Mouse (Mus musculus) heart, embryonic 13.5 days (tissue): ENCODE measurements around the gene Ugcg. TPM values are rescaled to one million over a fixed set of nuclear protein-coding genes. Genes with fewer than 3 reads are reported as not detected.
A peak's percentile ranks its signal among the peaks of the same experiment; 100 is the strongest.

Experiments
- ATAC-seq: fragments of 200-750 bp; cut with Nextera tagmentation; 2 replicates; pipeline ENCODE4 v1.8.0; 2017; ENCODE audit warnings: moderate TSS enrichment; ENCODE audit not compliant: insufficient number of reproducible peaks, low FRiP score, low TSS enrichment; ENCODE audit errors: extremely low read depth
- H3K27ac ChIP-seq: fragments of 300-500 bp; sonication (generic); replicated peaks from 2 replicates; pipeline ENCODE4 v1.5.1; 2015; ENCODE audit warnings: moderate library complexity, mild to moderate bottlenecking, inconsistent platforms
- H3K27me3 ChIP-seq: fragments of 300-500 bp; sonication (generic); replicated peaks from 2 replicates; pipeline ENCODE4 v1.6.1; 2015; ENCODE audit warnings: mild to moderate bottlenecking, inconsistent platforms
- H3K36me3 ChIP-seq: fragments of 300-500 bp; sonication (generic); 2 replicates; pipeline ENCODE4 v1.6.1; 2015; ENCODE audit warnings: mild to moderate bottlenecking, inconsistent platforms
- H3K4me1 ChIP-seq: fragments of 300-500 bp; sonication (generic); 2 replicates; pipeline ENCODE4 v1.6.1; 2015; ENCODE audit warnings: inconsistent platforms
- H3K4me2 ChIP-seq: fragments of 300-500 bp; sonication (generic); 2 replicates; pipeline ENCODE4 v1.6.1; 2015; ENCODE audit warnings: inconsistent platforms, mild to moderate bottlenecking, moderate library complexity
- H3K4me3 ChIP-seq: fragments of 300-500 bp; sonication (generic); 2 replicates; pipeline ENCODE4 v1.5.1; 2015; ENCODE audit warnings: moderate library complexity, mild to moderate bottlenecking, inconsistent platforms
- H3K9ac ChIP-seq: fragments of 300-500 bp; sonication (generic); 2 replicates; pipeline ENCODE4 v1.6.1; 2015; ENCODE audit warnings: inconsistent platforms, mild to moderate bottlenecking, moderate library complexity
- H3K9me3 ChIP-seq: fragments of 300-500 bp; sonication (generic); 2 replicates; pipeline ENCODE4 v1.6.1; 2016; ENCODE audit warnings: inconsistent platforms
- WGBS: fragments of 180-500 bp; shearing (Covaris S2); methylation state at CpG from one replicate; pipeline ENCODE4 v1.1.7; 2015; ENCODE audit warnings: mixed read lengths; 5-methylcytosine and 5-hydroxymethylcytosine counted together
- polyA plus RNA-seq: library from polyadenylated mRNA; unstranded; fragments of >200 nt; fragmentation: Nextera tagmentation; extraction: Ambion mirVana; gene quantifications from 2 replicates; pipeline ENCODE4 v1.2.1, GENCODE M21; 2015

Gene Ugcg
- polyA plus RNA-seq, 1 experiment from 2014 or later, result 6.9 TPM

DNA sequence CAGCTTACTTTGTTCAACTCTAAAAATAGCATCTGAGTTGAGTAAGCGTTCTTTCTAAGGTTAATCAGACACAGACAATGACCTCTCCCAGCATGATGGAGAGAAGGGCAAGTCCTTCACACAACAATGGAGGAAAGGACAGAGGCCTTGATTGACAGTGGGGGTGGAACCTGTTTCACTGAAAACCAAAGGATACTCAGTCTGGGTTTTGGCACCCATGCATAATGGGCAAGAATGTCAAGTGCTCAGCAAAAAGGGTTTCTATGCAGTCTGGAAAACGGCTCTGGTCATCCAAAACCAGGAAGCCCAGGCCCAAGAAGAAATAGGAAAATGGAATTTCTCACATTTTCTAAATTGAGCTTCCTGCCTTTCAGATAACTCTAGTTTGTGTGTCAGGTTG lies 16.4 kb upstream of the Ugcg start:
- Histone ChIP-seq H3K4me1 (peaks cover 23% of the 10 kb centered on the region), H3K36me3 (no peaks in the 10 kb centered on the region), H3K9ac (no peak overlapping the region), H3K27ac (no peak overlapping the region), H3K4me3 (no peak overlapping the region), H3K9me3 (no peaks in the 10 kb centered on the region), H3K27me3 (no peaks in the 10 kb centered on the region), H3K4me2 (no peak overlapping the region)
- 40% methylated on average over 2 of the region's 2 CpGs for WGBS
- ATAC-seq, result no peak

DNA sequence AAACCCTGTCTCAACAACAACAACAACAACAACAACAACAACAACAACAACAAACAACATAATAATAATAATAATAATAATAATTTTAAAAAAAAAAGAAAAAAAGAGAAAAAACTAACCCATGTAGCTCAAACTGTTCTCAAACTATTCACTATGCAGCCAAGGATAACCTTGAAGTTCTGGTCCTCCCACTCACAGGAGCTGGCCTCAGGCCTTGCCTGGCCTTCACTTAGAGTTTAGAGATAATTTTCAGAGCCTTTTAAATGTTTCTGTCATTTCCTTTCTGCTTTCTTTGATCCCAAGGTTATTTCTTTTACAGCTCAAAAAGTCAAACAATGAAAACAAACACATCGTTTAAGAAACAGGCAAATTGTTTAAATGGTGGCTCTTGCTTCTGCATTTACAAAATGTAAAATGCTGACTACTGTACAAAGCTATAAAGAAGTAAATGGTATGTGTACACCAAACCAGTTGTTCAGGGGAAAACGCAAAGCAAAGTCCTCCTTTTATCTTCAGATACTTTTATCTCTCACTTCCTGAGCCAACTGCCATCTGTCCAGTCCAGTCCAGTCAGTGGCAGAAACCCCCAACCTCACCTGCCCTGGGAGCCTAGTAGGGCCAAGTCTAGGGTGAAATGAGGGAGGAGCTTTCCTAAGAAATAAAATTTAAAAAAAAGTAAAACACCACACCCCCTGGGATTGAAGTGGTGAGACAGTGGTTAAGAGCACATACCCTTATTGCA lies 15.7 kb upstream of the Ugcg start:
- Histone ChIP-seq H3K27me3 (no peaks in the 10 kb centered on the region), H3K9me3 (no peaks in the 10 kb centered on the region), H3K4me2 (no peak overlapping the region), H3K4me3 (no peak overlapping the region), H3K4me1 (peaks cover 23% of the 10 kb centered on the region), H3K27ac (no peak overlapping the region), H3K9ac (no peak overlapping the region), H3K36me3 (no peaks in the 10 kb centered on the region)
- WGBS, result 46% methylated on average over 2 of the region's 2 CpGs
- ATAC-seq, result no peak

DNA sequence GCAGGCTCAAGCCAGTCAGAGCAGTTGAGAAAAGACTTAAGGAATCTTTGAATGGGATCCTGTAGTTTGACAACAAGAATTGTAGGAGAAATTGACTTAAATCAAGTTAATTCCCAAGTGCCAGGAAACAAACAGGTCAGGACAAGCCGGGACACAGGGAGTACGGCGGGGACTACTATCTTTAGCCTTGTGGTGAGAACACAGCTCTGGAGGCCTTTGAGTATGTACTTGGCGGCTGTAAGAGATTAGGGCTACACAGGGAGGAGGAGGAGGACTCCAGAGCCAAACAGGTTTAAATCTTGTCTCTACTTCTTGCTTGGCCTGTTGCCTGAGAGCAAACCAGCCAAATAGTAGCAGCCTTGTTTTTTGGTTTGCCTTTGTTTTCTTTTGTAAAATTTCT lies 14.1 kb upstream of the Ugcg start:
- H3K36me3 ChIP-seq, result no peaks in the 10 kb centered on the region
- H3K27me3 ChIP-seq, result 0 out of 2 replicates have a peak, but pooled peaks cover 3% of the 10 kb centered on the region
- peak; percentile 61; the same call in 1 of the 2 replicates for ATAC-seq
- WGBS, result 15% methylated on average over 4 of the region's 4 CpGs
- H3K4me1 ChIP-seq, result peaks cover 23% of the 10 kb centered on the region
- H3K4me3 ChIP-seq, result no peak overlapping the region
- H3K9ac ChIP-seq, result no peak overlapping the region
- 0 out of 2 replicates have a peak overlapping the region, but pooled peaks have one; percentile 11 for H3K4me2 ChIP-seq
- H3K9me3 ChIP-seq, result no peaks in the 10 kb centered on the region
- no peak overlapping the region; the same call in 1 of the 2 replicates for H3K27ac ChIP-seq

DNA sequence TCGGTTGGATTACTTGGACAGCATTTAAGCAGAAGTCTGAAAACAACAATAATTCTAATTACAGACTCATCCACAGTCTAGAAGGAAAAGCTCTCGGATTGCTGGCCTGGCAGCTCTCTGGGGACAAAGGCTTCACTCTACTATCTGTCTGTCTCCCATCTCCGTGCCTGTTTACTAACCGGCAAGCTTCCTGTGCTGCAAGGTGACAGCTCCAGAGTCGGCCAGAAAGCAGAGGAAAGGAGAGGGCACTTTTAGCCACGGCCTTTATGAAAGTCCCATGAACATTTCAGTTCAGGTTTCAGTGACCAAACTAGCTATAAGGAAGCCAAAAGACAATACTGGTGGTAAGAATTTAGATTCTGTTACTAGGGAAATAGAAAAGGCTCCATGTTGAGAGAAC lies 13.1 kb upstream of the Ugcg start:
- Histone ChIP-seq H3K36me3 (no peaks in the 10 kb centered on the region), H3K4me1 (peaks cover 23% of the 10 kb centered on the region), H3K27me3 (0 out of 2 replicates have a peak, but pooled peaks cover 3% of the 10 kb centered on the region), H3K4me3 (no peak overlapping the region), H3K9ac (no peak overlapping the region), H3K27ac (no peak overlapping the region), H3K4me2 (no peak overlapping the region), H3K9me3 (no peaks in the 10 kb centered on the region)
- WGBS, result 29% methylated on average over 6 of the region's 6 CpGs
- ATAC-seq, result no peak

DNA sequence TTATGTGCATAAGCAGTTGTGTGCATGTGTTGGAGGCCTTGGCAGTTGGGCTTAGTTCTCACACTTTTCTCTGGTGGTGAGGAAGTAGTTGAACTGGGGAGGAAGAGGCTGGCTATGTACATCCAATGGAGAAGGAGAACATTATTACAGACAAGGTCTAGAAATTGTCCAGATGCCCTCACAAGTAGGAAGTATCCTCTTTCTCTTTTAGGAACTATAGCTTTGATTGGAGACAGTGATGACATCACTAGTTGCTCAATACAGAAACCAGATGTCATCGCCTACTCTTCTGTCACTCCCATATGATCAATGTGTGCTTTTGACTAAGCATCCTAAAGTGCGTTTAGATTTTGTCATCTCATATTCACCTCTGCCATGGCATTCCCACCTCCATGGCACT lies 11.5 kb upstream of the Ugcg start:
- no peak overlapping the region for H3K4me2 ChIP-seq
- H3K4me3 ChIP-seq, result no peak overlapping the region
- 73% methylated on average over 2 of the region's 2 CpGs for WGBS
- peaks cover 22% of the 10 kb centered on the region for H3K4me1 ChIP-seq
- H3K9me3 ChIP-seq, result no peaks in the 10 kb centered on the region
- no peak overlapping the region for H3K9ac ChIP-seq
- no peak for ATAC-seq
- 0 out of 2 replicates have a peak, but pooled peaks cover 3% of the 10 kb centered on the region for H3K27me3 ChIP-seq
- H3K27ac ChIP-seq, result no peak overlapping the region
- no peaks in the 10 kb centered on the region for H3K36me3 ChIP-seq

DNA sequence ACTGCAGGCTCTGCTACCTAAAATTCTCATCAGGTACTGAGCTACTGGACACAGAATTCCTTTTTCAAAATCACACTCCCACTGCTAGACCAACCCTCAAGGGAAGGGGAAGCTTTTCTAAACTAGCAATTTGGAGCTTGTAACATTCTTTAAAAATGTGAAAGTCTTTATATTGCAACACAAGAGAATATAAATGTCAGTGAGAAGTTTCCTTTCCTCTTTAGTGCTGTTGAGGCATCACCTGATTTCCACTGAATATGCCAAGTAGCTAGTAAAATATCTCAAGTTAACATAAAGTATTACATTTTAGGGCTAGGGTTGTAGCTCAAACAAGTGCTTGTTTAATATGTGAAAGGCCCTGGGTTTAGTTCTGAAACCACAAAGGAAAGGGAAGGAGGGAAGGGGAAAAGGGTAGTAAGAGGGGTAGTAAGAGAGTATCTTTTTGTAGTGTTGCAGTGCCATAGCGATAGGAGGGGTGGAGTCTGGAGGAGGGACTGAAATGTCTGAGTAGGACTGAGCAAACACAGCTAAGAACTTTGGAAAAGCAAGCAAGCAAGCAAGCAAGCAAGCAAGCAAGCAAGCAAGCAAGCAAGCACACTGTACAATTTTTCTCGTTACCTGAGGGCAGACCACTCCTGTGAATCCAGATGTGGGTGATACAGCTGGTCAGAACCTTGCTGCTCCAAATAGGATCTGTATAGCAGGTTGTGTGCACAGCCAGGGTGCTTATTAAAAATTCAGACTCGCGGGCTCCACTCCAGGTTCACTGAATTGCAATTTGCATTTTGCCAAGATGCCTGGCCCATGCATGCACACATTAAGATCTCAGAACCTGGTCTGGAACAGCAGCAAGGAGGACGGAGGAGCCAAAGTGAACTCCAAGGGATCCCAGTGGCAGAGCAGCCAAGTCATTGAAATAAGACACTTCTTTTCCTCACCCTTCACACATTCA lies 7.5 kb upstream of the Ugcg start:
- H3K4me3 ChIP-seq, result no peak overlapping the region
- H3K9ac ChIP-seq, result no peak overlapping the region
- no peaks in the 10 kb centered on the region for H3K36me3 ChIP-seq
- no peaks in the 10 kb centered on the region for H3K9me3 ChIP-seq
- H3K4me1 ChIP-seq, result no peaks in the 10 kb centered on the region
- ATAC-seq, result no peak
- 0 out of 2 replicates have a peak, but pooled peaks cover 3% of the 10 kb centered on the region for H3K27me3 ChIP-seq
- WGBS, result 55% methylated on average over 5 of the region's 5 CpGs
- no peak overlapping the region for H3K27ac ChIP-seq
- H3K4me2 ChIP-seq, result no peak overlapping the region

DNA sequence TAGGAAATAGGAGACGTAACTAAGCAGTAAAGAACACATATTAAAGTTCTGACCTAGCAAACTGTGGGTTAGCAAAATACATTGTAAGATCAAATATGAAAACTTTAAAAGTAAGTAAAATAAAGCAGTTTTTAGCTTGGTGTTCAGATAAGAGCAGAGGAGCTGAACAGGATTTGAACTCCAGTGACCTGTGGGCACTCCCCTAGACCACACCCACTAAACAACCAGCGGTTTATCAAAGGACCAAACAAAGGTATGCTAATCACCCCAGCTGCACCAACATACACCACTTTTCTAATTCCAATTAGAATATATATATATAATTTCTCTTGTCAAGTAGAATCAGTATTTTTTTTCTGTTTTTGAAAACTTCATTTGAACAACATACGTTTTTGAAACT lies 3.4 kb upstream of the Ugcg start:
- H3K9ac ChIP-seq, result no peak overlapping the region
- ATAC-seq, result no peak
- 68% methylated on average over 3 of the region's 3 CpGs for WGBS

DNA sequence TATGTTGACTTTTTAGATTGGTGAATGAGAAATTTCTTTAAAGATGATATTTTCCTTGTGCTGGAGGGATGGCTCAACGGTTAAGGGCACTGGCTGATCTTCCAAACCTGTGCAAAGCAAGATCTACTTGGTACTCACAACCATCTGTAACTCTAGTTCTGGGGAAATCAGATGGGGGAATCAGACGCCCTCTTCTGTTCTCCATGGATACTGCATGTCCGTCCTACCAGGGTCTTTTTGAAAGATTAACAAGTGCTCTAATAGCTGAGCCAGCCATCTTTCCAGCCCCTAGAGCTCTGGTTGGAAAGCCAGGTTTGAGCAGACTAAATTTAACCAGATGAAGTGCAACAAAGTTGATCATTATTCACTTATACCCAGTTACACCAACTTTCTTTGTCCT lies 1.8 kb upstream of the Ugcg start:
- 30% methylated on average over 3 of the region's 3 CpGs for WGBS
- H3K36me3 ChIP-seq, result no peaks in the 10 kb centered on the region
- no peak for ATAC-seq

More for the DNA sequence above, 3.4 kb upstream of the Ugcg start:
- H3K4me1 ChIP-seq, result peaks cover 10% of the 10 kb centered on the region
- H3K27ac ChIP-seq, result no peak overlapping the region
- no peak overlapping the region for H3K4me3 ChIP-seq
- H3K4me2 ChIP-seq, result no peak overlapping the region
- H3K9me3 ChIP-seq, result no peaks in the 10 kb centered on the region
- no peaks in the 10 kb centered on the region for H3K36me3 ChIP-seq
- no peaks in the 10 kb centered on the region for H3K27me3 ChIP-seq

DNA sequence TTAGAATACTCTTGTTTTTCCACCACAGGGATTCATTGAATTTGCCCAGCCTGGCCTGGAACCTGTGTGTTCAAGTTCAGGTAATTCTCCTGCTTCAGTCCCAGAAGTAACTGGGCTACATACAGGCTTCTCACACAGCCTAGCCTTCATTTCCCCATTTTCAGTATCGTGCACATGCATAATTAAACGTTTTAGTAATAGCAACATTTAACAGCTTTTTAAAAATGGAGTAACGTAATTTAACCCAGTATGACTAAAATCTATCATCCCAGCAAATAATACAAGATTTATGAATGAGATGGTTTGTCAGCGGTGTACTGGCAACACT lies 619 bp upstream of the Ugcg start:
- Histone ChIP-seq H3K9ac (peak overlapping the region; percentile 99), H3K4me1 (peaks cover 20% of the 10 kb centered on the region), H3K27ac (peak overlapping the region; percentile 95), H3K9me3 (no peaks in the 10 kb centered on the region), H3K27me3 (no peaks in the 10 kb centered on the region), H3K36me3 (no peaks in the 10 kb centered on the region), H3K4me3 (peak overlapping the region; percentile 83), H3K4me2 (peak overlapping the region; percentile 77)
- 29% methylated on average over 4 of the region's 4 CpGs for WGBS
- no peak for ATAC-seq

More for the DNA sequence above, 1.8 kb upstream of the Ugcg start:
- Histone ChIP-seq H3K27ac (no peak overlapping the region), H3K9ac (no peak overlapping the region), H3K9me3 (no peaks in the 10 kb centered on the region), H3K27me3 (no peaks in the 10 kb centered on the region), H3K4me1 (peaks cover 20% of the 10 kb centered on the region), H3K4me3 (no peak overlapping the region), H3K4me2 (no peak overlapping the region)

DNA sequence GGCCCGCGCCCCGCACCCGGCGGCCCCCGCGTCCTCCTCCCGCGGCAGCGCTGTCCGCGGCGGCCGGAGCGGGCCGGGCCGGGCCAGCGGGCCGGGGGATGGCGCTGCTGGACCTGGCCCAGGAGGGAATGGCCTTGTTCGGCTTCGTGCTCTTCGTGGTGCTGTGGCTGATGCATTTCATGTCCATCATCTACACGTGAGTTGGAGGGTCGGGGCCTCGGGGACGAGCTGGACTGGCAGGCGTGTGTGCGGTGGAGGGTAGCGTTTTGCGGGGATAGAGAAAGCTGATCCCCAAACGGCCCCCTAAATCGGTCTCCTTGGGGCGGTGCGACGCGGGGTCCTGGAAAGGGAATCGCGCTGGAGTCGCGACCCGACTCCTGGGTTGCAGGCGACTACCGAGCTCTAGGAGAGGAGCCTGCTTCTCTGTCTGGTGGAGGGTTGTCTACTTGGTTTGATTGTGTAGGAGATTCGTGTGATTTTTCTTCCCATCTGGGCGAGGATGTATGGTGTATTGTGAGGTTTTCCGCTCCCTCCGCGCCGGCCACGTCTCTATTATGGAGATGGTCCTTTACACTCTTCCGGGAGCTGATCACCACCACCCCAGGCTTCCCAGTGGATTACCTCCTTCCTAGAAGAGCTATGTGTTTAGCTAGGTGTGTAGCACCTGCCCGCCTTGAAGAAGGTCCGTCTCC lies 635 bp downstream of the Ugcg start:
- Histone ChIP-seq H3K27ac (peak overlapping the region; percentile 95), H3K9me3 (no peaks in the 10 kb centered on the region), H3K4me2 (peak overlapping the region; percentile 77), H3K4me1 (peaks cover 28% of the 10 kb centered on the region), H3K36me3 (no peaks in the 10 kb centered on the region), H3K4me3 (peak overlapping the region; percentile 83), H3K9ac (peak overlapping the region; percentile 99), H3K27me3 (no peaks in the 10 kb centered on the region)
- under 1% methylated on average over 50 of the region's 54 CpGs for WGBS
- ATAC-seq, result peak; percentile 15; the same call in 1 of the 2 replicates
